Mouse (Mus musculus) embryonic facial prominence, embryonic 11.5 days (tissue): ENCODE results near the gene Nlrc4. TPM values are rescaled to one million over a fixed set of nuclear protein-coding genes. Genes with fewer than 3 reads are reported as not detected.
A peak's percentile ranks its signal among the peaks of the same experiment; 100 is the strongest.

Experiments
- ATAC-seq: fragments of 200-750 bp; cut with Nextera tagmentation; replicated peaks from 2 replicates; pipeline ENCODE4 v1.8.0; 2017; ENCODE audit warnings: low read depth; ENCODE audit not compliant: insufficient number of reproducible peaks, low FRiP score, low TSS enrichment
- DNase-seq: peaks from one replicate; pipeline ENCODE4 v3.0.0-alpha.2; 2015; ENCODE audit warnings: low spot score
- H3K27ac ChIP-seq: fragments of 300-500 bp; sonication (generic); replicated peaks from 2 replicates; pipeline ENCODE4 v1.5.1; 2014; ENCODE audit warnings: mild to moderate bottlenecking, low read depth, low read length, control low read depth
- H3K27me3 ChIP-seq: fragments of 300-500 bp; sonication (generic); 2 replicates; pipeline ENCODE4 v1.6.1; 2014; ENCODE audit warnings: mild to moderate bottlenecking, low read length, moderate library complexity, mixed read lengths; ENCODE audit not compliant: control insufficient read depth, insufficient read depth
- H3K36me3 ChIP-seq: fragments of 300-500 bp; sonication (generic); replicated peaks from 2 replicates; pipeline ENCODE4 v1.6.1; 2014; ENCODE audit warnings: low read depth, mild to moderate bottlenecking, low read length, moderate library complexity, mixed read lengths; ENCODE audit not compliant: control insufficient read depth, insufficient read depth
- H3K4me1 ChIP-seq: fragments of 300-500 bp; sonication (generic); 2 replicates; pipeline ENCODE4 v1.6.1; 2014; ENCODE audit warnings: low read length, mixed read lengths; ENCODE audit not compliant: control insufficient read depth, insufficient read depth
- H3K4me2 ChIP-seq: fragments of 300-500 bp; sonication (generic); 2 replicates; pipeline ENCODE4 v1.6.1; 2014; ENCODE audit warnings: low read depth, mild to moderate bottlenecking, control low read depth, low read length, moderate library complexity
- H3K4me3 ChIP-seq: fragments of 300-500 bp; sonication (generic); 2 replicates; pipeline ENCODE4 v1.5.1; 2014; ENCODE audit warnings: low read depth, low read length, control low read depth
- H3K9ac ChIP-seq: fragments of 300-500 bp; sonication (generic); replicated peaks from 2 replicates; pipeline ENCODE4 v1.6.1; 2014; ENCODE audit warnings: mild to moderate bottlenecking, control low read depth, low read length
- H3K9me3 ChIP-seq: fragments of 300-500 bp; sonication (generic); replicated peaks from 2 replicates; pipeline ENCODE4 v1.6.1; 2016; ENCODE audit warnings: mild to moderate bottlenecking, low read length, inconsistent platforms, mixed read lengths; ENCODE audit not compliant: control insufficient read depth
- WGBS: fragments of 180-500 bp; shearing (Covaris S2); extraction: QIAGEN DNeasy Blood & Tissue Kit; methylation state at CpG from one replicate; pipeline ENCODE4 v1.1.7; 2014; 5-methylcytosine and 5-hydroxymethylcytosine counted together
- polyA plus RNA-seq: library from polyadenylated mRNA; unstranded; fragments of >200 nt; fragmentation: Nextera tagmentation; extraction: Ambion mirVana; gene quantifications from 2 replicates; pipeline ENCODE4 v1.2.1, GENCODE M21; 2014

Nlrc4 gene
- polyA plus RNA-seq, 1 experiment from 2014 or later: 0.18 TPM

DNA sequence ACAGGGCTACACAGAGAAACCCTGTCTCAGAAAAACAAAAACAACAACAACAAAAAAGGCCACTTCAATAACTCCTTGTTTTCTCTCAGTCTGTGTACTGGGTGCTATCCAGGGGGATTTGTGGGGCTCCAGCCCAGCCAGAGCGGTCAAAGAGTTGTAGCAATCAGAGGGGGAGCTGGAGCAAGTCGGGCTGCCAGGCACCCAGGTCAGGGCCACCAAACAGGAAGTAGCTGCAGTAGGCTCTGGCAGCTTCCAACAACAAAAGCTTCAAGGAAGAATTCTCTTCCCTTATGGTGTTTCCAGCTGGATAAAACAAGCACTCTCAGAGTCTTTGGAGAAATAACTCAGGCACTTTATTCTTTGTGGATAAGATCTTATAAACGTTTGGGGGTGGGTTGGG lies 5.0 kb downstream of the Nlrc4 start:
- no peak for ATAC-seq
- H3K4me1 ChIP-seq: no peaks in the 10 kb centered on the region
- H3K36me3 ChIP-seq: no peaks in the 10 kb centered on the region
- no peak overlapping the region for H3K4me3 ChIP-seq
- no peak overlapping the region for H3K4me2 ChIP-seq
- 71% methylated on average over 3 of the region's 3 CpGs for WGBS
- H3K27ac ChIP-seq: no peak overlapping the region
- no peaks in the 10 kb centered on the region for H3K9me3 ChIP-seq
- H3K27me3 ChIP-seq: no peaks in the 10 kb centered on the region
- DNase-seq: no peak
- H3K9ac ChIP-seq: no peak overlapping the region

DNA sequence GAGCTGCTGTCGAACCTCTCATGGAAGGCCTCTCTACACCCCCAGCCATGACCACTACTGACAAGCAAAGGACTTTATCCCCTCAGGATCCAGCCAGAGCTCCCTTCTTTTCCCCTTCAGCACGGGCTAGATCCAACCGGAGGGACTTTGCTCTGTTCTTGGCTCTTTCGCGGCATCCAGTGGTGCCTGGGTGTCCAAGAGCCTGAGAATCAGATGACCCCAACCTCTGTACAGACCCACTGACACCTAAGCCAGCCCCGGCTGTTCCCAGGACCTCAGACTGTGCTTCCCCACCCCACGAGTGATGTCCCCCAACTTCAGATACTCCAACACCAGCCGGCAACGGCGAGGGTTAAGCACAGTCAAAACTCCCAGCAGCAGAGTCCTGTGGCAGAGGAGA lies 9.2 kb downstream of the Nlrc4 start:
- Histone ChIP-seq H3K4me1 (no peaks in the 10 kb centered on the region), H3K27ac (no peak overlapping the region), H3K4me2 (no peak overlapping the region), H3K36me3 (no peaks in the 10 kb centered on the region), H3K9me3 (no peaks in the 10 kb centered on the region), H3K4me3 (no peak overlapping the region), H3K27me3 (no peaks in the 10 kb centered on the region), H3K9ac (no peak overlapping the region)
- 88% methylated on average over 10 of the region's 10 CpGs for WGBS
- no peak for ATAC-seq
- DNase-seq: no peak

DNA sequence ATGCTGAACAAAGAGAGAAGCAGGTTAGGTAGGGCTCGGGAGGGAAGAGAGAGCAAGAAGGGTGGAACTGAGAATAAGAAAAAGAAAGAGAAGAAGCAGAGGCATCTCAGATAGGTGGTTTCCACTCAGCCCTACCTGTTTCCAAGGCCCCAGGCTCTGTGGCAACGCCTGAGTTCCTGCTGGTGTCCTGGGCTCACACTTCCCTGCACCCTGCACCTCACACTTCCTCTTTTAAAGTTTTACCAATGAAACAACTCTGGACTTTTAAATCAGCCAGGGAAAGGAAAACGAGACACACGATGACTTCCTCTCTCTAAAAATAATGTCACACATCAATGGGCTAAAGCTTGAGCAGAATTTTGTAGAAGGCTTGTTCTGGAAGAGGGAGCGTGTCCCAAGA lies 18.5 kb downstream of the Nlrc4 start:
- no peak overlapping the region for H3K27ac ChIP-seq
- H3K36me3 ChIP-seq: no peaks in the 10 kb centered on the region
- ATAC-seq (no peak), DNase-seq (no peak)
- no peak overlapping the region for H3K4me3 ChIP-seq
- H3K4me2 ChIP-seq: no peak overlapping the region
- no peaks in the 10 kb centered on the region for H3K27me3 ChIP-seq
- no peak overlapping the region for H3K9ac ChIP-seq
- no peaks in the 10 kb centered on the region for H3K9me3 ChIP-seq
- no peaks in the 10 kb centered on the region for H3K4me1 ChIP-seq
- 83% methylated on average over 5 of the region's 5 CpGs for WGBS

DNA sequence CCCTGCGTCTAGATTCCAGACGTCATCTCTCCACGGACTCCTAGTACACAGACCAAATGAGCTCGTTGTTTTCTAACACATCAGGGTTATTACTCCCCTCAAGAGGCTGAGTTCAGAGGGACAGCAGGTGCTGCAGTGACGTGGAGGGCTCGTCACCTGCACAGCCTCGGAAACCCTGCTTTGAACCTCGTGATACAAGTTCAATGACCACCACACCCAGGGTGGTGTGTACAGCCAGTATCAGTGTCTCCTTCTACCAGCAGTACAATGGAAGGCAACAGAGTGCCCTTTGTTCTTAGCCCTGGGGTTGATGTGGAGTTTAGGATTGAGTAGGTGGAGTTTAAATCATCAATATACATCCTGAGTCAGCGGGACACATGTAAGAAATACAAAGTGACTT lies 21.2 kb downstream of the Nlrc4 start:
- no peaks in the 10 kb centered on the region for H3K36me3 ChIP-seq
- H3K4me3 ChIP-seq: no peak overlapping the region
- H3K9me3 ChIP-seq: no peaks in the 10 kb centered on the region
- WGBS: 87% methylated on average over 9 of the region's 9 CpGs
- ATAC-seq: no peak
- DNase-seq: no peak
- no peaks in the 10 kb centered on the region for H3K4me1 ChIP-seq
- no peaks in the 10 kb centered on the region for H3K27me3 ChIP-seq
- no peak overlapping the region for H3K4me2 ChIP-seq
- H3K9ac ChIP-seq: no peak overlapping the region
- no peak overlapping the region for H3K27ac ChIP-seq

DNA sequence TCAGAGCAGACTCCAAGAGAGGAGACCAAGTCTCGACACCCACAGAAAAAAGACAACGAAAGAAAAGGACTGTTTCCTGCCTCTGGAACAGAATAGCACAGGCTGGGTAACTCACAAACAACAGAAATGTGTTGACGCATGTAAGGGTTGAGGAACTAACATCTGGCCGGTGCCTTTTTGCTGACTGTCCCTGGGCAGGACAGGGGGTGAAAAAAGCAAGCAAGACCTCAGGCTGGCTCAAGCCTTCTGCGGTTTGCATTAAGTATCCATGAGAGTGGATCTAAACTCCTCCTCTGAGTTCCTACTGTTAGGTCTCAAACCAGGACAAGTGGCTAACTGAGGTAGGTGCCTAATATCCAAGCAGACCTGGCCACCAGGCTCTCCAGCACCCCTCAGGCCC lies 26.3 kb downstream of the Nlrc4 start:
- Histone ChIP-seq H3K27ac (no peak overlapping the region), H3K27me3 (no peaks in the 10 kb centered on the region), H3K9ac (no peak overlapping the region), H3K4me3 (no peak overlapping the region), H3K4me2 (no peak overlapping the region), H3K9me3 (no peaks in the 10 kb centered on the region), H3K4me1 (no peaks in the 10 kb centered on the region), H3K36me3 (no peaks in the 10 kb centered on the region)
- DNase-seq (no peak), ATAC-seq (no peak)
- 91% methylated on average over 5 of the region's 5 CpGs for WGBS

DNA sequence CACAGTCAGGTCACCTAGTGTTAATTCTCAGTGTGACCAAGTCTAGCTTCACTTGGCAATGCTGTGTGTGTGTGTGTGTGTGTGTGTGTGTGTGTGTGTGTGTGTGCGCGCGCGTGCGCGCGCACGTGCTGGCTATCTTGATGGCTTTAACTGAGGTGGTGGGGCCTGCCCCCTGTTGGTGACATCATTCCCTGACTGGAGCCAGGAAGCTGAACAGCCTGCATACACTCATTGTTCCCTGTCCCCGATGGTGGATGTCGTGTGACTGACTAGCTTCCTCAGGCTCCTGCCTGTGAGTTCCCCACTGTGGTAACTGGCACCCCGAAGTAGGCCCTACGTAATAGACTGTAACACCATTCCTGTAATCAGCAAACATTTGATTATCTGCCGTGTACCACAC lies 27.5 kb downstream of the Nlrc4 start:
- no peak overlapping the region for H3K4me2 ChIP-seq
- H3K9ac ChIP-seq: no peak overlapping the region
- no peaks in the 10 kb centered on the region for H3K4me1 ChIP-seq
- ATAC-seq (no peak), DNase-seq (peak; percentile 13)
- no peak overlapping the region for H3K27ac ChIP-seq
- H3K27me3 ChIP-seq: no peaks in the 10 kb centered on the region
- H3K4me3 ChIP-seq: no peak overlapping the region
- WGBS: 70% methylated on average over 13 of the region's 13 CpGs
- no peaks in the 10 kb centered on the region for H3K9me3 ChIP-seq
- no peaks in the 10 kb centered on the region; the same call in 1 of the 2 replicates for H3K36me3 ChIP-seq

DNA sequence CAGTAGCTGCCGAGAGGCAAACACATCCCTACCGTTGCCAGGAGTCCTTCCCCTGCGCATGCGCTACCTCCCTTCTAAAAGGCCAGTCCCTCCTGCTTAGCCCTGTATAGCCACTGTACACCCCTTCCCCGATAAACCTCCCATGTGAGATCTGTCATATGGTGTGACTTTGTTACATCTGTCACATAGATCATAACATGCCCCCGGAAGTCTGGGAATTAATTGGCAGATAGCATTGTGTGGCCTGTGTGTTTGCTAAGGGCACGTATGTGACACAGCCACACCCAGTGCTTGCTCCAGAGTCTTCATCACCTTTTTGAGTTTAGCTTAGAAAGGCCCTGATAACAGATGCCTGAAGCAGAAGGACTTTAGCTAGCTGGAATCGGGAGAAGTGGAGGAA lies 28.9 kb downstream of the Nlrc4 start:
- Histone ChIP-seq H3K9ac (no peak overlapping the region), H3K27ac (no peak overlapping the region), H3K4me1 (no peaks in the 10 kb centered on the region), H3K4me3 (no peak overlapping the region), H3K4me2 (no peak overlapping the region), H3K27me3 (no peaks in the 10 kb centered on the region), H3K36me3 (no peaks in the 10 kb centered on the region; the same call in 1 of the 2 replicates), H3K9me3 (no peaks in the 10 kb centered on the region)
- ATAC-seq (no peak), DNase-seq (no peak)
- 89% methylated on average over 8 of the region's 8 CpGs for WGBS

DNA sequence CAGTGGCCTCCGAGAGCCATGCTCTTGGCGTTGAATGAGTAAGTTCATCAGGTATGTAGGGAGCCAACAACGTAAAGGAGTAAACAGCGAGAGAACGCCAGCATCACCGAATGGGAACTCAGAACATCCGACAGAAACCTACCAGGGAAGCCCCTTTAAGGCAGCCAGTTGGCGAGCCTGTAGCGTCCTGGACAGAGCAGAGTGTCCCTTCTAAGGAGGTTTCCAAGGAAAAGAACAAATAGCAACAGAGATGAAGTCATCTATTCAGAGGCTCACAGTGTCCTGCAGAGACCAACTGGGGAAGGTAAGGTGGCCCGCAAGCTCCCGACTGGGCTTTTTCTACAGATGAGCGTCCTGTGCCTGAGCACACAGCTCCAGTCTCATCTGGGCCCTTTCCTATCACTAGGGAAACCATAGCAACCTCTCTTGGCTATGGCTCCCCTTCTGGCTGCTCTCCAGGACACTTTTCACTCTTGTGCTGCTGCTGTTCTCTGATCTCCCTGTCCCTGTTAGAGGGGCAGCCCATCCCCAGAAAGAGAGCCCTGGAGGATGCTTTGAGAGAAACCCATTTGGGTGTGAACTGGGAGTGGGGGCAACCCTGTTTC lies 34.4 kb downstream of the Nlrc4 start:
- H3K9ac ChIP-seq: no peak overlapping the region
- H3K36me3 ChIP-seq: peaks cover 7% of the 10 kb centered on the region
- no peaks in the 10 kb centered on the region for H3K4me1 ChIP-seq
- no peaks in the 10 kb centered on the region for H3K27me3 ChIP-seq
- 86% methylated on average over 12 of the region's 12 CpGs for WGBS
- ATAC-seq: no peak
- no peak overlapping the region for H3K4me2 ChIP-seq
- H3K4me3 ChIP-seq: no peak overlapping the region
- H3K9me3 ChIP-seq: no peaks in the 10 kb centered on the region
- no peak for DNase-seq
- H3K27ac ChIP-seq: no peak overlapping the region
